Mouse (Mus musculus): ENCODE measurements around the gene Methig1. TPM values are rescaled to one million over a fixed set of nuclear protein-coding genes. Genes with fewer than 3 reads are reported as not detected.
"Not testable (repeated sequence)": the region's sequence is repeated elsewhere in the genome, so short reads cannot be mapped to it uniquely, and the experiment has no call there.

Methig1 gene
- polyA plus RNA-seq, 1 experiment = not detected

GRCm38 (mm10) chr15:100419901-100420745, 67.2 kb downstream of the Methig1 start:
- H3K4me1 ChIP-seq (ENCODE audit: control insufficient read depth, insufficient read depth, insufficient read length) = peaks cover 16% of the 10 kb centered on the region; the same call in 1 of the 2 replicates
- no peak for DNase-seq (ENCODE audit: low read depth in 1 of 2, low spot score in 2 of 2)

GRCm38 (mm10) chr15:100421059-100421757, 68.3 kb downstream of the Methig1 start:
- DNase-seq (ENCODE audit: low read depth in 1 of 2, low spot score in 2 of 2) = no peak
- 46% methylated on average over 8 of the region's 8 CpGs for WGBS
- Histone ChIP-seq H3K36me3 (ENCODE audit: control insufficient read depth, insufficient read depth, low read length) (no peaks in the 10 kb centered on the region), H3K4me3 (ENCODE audit: extremely low read depth, insufficient read depth, insufficient read length) (0 out of 2 replicates have a peak overlapping the region, but pooled peaks have one; percentile 14), H3K4me1 (ENCODE audit: control insufficient read depth, insufficient read depth, insufficient read length) (peaks cover 16% of the 10 kb centered on the region; the same call in 1 of the 2 replicates), H3K27me3 (ENCODE audit: control insufficient read depth, insufficient read depth, low read length) (0 out of 2 replicates have a peak, but pooled peaks cover 2% of the 10 kb centered on the region), H3K27ac (ENCODE audit: insufficient read depth, low read length) (peak overlapping the region; percentile 48)
- no peak for TF ChIP-seq CTCF (IDR thresholded peaks at IDR 0.05; ENCODE audit: extremely low read depth, insufficient read depth, insufficient read length, insufficient replicate concordance)
- TF ChIP-seq POLR2A (IDR thresholded peaks at IDR 0.05; ENCODE audit: low read depth, low read length) = no peak

More at GRCm38 (mm10) chr15:100419901-100420745, 67.2 kb downstream of the Methig1 start:
- peak overlapping the region; percentile 60 for H3K27ac ChIP-seq (ENCODE audit: insufficient read depth, low read length)
- H3K4me3 ChIP-seq (ENCODE audit: extremely low read depth, insufficient read depth, insufficient read length) = no peak overlapping the region
- TF ChIP-seq POLR2A (IDR thresholded peaks at IDR 0.05; ENCODE audit: low read depth, low read length) (no peak), CTCF (IDR thresholded peaks at IDR 0.05; ENCODE audit: extremely low read depth, insufficient read depth, insufficient read length, insufficient replicate concordance) (no peak)
- 32% methylated on average over 9 of the region's 9 CpGs for WGBS
- 0 out of 2 replicates have a peak, but pooled peaks cover 2% of the 10 kb centered on the region for H3K27me3 ChIP-seq (ENCODE audit: control insufficient read depth, insufficient read depth, low read length)
- H3K36me3 ChIP-seq (ENCODE audit: control insufficient read depth, insufficient read depth, low read length) = no peaks in the 10 kb centered on the region

- WGBS = 65% methylated on average over 3 of the region's 3 CpGs
Measured at GRCm38 (mm10) chr15:100421758-100422197, 68.8 kb downstream of the Methig1 start, which contains the start of gene Gm5475. Gm5475 (plus strand) TSS chr15:100422147.

GRCm38 (mm10) chr15:100422476-100422875, 69.5 kb downstream of the Methig1 start:
- no peak for TF ChIP-seq CTCF (IDR thresholded peaks at IDR 0.05; ENCODE audit: extremely low read depth, insufficient read depth, insufficient read length, insufficient replicate concordance)
- TF ChIP-seq POLR2A (IDR thresholded peaks at IDR 0.05; ENCODE audit: low read depth, low read length) = no peak
- under 1% methylated on average over 44 of the region's 44 CpGs for WGBS
- H3K36me3 ChIP-seq (ENCODE audit: control insufficient read depth, insufficient read depth, low read length) = no peaks in the 10 kb centered on the region
- H3K4me1 ChIP-seq (ENCODE audit: control insufficient read depth, insufficient read depth, insufficient read length) = peaks cover 16% of the 10 kb centered on the region; the same call in 1 of the 2 replicates
- DNase-seq (ENCODE audit: low read depth in 1 of 2, low spot score in 2 of 2) = no peak
- H3K27ac ChIP-seq (ENCODE audit: insufficient read depth, low read length) = peak overlapping the region; percentile 58
- peak overlapping the region; percentile 87 for H3K4me3 ChIP-seq (ENCODE audit: extremely low read depth, insufficient read depth, insufficient read length)
- 0 out of 2 replicates have a peak, but pooled peaks cover 2% of the 10 kb centered on the region for H3K27me3 ChIP-seq (ENCODE audit: control insufficient read depth, insufficient read depth, low read length)

More at GRCm38 (mm10) chr15:100421758-100422197, 68.8 kb downstream of the Methig1 start, which contains the start of gene Gm5475:
- H3K27me3 ChIP-seq (ENCODE audit: control insufficient read depth, insufficient read depth, low read length); H3K36me3 ChIP-seq (ENCODE audit: control insufficient read depth, insufficient read depth, low read length); DNase-seq (ENCODE audit: low read depth in 1 of 2, low spot score in 2 of 2): not testable (repeated sequence)
- H3K4me1 ChIP-seq (ENCODE audit: control insufficient read depth, insufficient read depth, insufficient read length) = peaks cover 16% of the 10 kb centered on the region; the same call in 1 of the 2 replicates
- H3K4me3 ChIP-seq (ENCODE audit: extremely low read depth, insufficient read depth, insufficient read length) = peak within 1 kb of the TSS; percentile 87
- H3K27ac ChIP-seq (ENCODE audit: insufficient read depth, low read length) = peak within 1 kb of the TSS; percentile 58

GRCm38 (mm10) chr15:100422899-100423860, 70.2 kb downstream of the Methig1 start:
- H3K36me3 ChIP-seq (ENCODE audit: control insufficient read depth, insufficient read depth, low read length) = no peaks in the 10 kb centered on the region
- peaks cover 14% of the 10 kb centered on the region; the same call in 1 of the 2 replicates for H3K4me1 ChIP-seq (ENCODE audit: control insufficient read depth, insufficient read depth, insufficient read length)
- WGBS = under 1% methylated on average over 63 of the region's 65 CpGs
- H3K27me3 ChIP-seq (ENCODE audit: control insufficient read depth, insufficient read depth, low read length) = 0 out of 2 replicates have a peak, but pooled peaks cover 2% of the 10 kb centered on the region
- peak overlapping the region; percentile 87 for H3K4me3 ChIP-seq (ENCODE audit: extremely low read depth, insufficient read depth, insufficient read length)
- H3K27ac ChIP-seq (ENCODE audit: insufficient read depth, low read length) = peak overlapping the region; percentile 58
- TF ChIP-seq CTCF (IDR thresholded peaks at IDR 0.05; ENCODE audit: extremely low read depth, insufficient read depth, insufficient read length, insufficient replicate concordance) (no peak), POLR2A (IDR thresholded peaks at IDR 0.05; ENCODE audit: low read depth, low read length) (peak; percentile 71)
- DNase-seq (ENCODE audit: low read depth in 1 of 2, low spot score in 2 of 2) = peak; percentile 65 to 91

GRCm38 (mm10) chr15:100423916-100424315, 71.0 kb downstream of the Methig1 start:
- DNase-seq (ENCODE audit: low read depth in 1 of 2, low spot score in 2 of 2) = no peak
- H3K27ac ChIP-seq (ENCODE audit: insufficient read depth, low read length) = no peak overlapping the region

More at GRCm38 (mm10) chr15:100423916-100424315, 71.0 kb downstream of the Methig1 start:
- Histone ChIP-seq H3K4me3 (ENCODE audit: extremely low read depth, insufficient read depth, insufficient read length) (peak overlapping the region; percentile 42), H3K36me3 (ENCODE audit: control insufficient read depth, insufficient read depth, low read length) (no peaks in the 10 kb centered on the region), H3K4me1 (ENCODE audit: control insufficient read depth, insufficient read depth, insufficient read length) (peaks cover 14% of the 10 kb centered on the region; the same call in 1 of the 2 replicates), H3K27me3 (ENCODE audit: control insufficient read depth, insufficient read depth, low read length) (0 out of 2 replicates have a peak, but pooled peaks cover 2% of the 10 kb centered on the region)
- TF ChIP-seq POLR2A (IDR thresholded peaks at IDR 0.05; ENCODE audit: low read depth, low read length) (no peak), CTCF (IDR thresholded peaks at IDR 0.05; ENCODE audit: extremely low read depth, insufficient read depth, insufficient read length, insufficient replicate concordance) (no peak)
- 5% methylated on average over 14 of the region's 14 CpGs for WGBS

Data from spleen, adult 2 months (tissue).